Mouse (Mus musculus): ENCODE measurements around the gene Asic2.
"Not testable (repeated sequence)": the region's sequence is repeated elsewhere in the genome, so short reads cannot be mapped to it uniquely, and the experiment has no call there.

Gene Asic2

GRCm38 (mm10) chr11:81323146-81323545 lies 645.1 kb downstream of the Asic2 start:
- no peak for DNase-seq (ENCODE audit: low spot score)

- DNase-seq (ENCODE audit: low spot score), result no peak
Observed at GRCm38 (mm10) chr11:81322466-81322865, 645.8 kb downstream of the Asic2 start.

GRCm38 (mm10) chr11:81290041-81290440 lies 678.2 kb downstream of the Asic2 start:
- no peak for DNase-seq (ENCODE audit: low spot score)

GRCm38 (mm10) chr11:81283185-81283584 lies 685.1 kb downstream of the Asic2 start:
- no peak for DNase-seq (ENCODE audit: low spot score)

- DNase-seq (ENCODE audit: low spot score), result no peak
Observed at GRCm38 (mm10) chr11:81280070-81280469, 688.2 kb downstream of the Asic2 start.

- DNase-seq (ENCODE audit: low spot score), result no peak
Observed at GRCm38 (mm10) chr11:81277406-81277805, 690.9 kb downstream of the Asic2 start.

- no peak for DNase-seq (ENCODE audit: low spot score)
Observed at GRCm38 (mm10) chr11:81272677-81273418, 695.4 kb downstream of the Asic2 start.

GRCm38 (mm10) chr11:81271422-81271821 lies 696.8 kb downstream of the Asic2 start:
- no peak for DNase-seq (ENCODE audit: low spot score)

GRCm38 (mm10) chr11:81270518-81270917 lies 697.7 kb downstream of the Asic2 start:
- DNase-seq (ENCODE audit: low spot score), result no peak

- DNase-seq (ENCODE audit: low spot score), result no peak
Observed at GRCm38 (mm10) chr11:81263757-81264156, 704.5 kb downstream of the Asic2 start.

GRCm38 (mm10) chr11:81263193-81263592 lies 705.1 kb downstream of the Asic2 start:
- DNase-seq (ENCODE audit: low spot score), result no peak

- no peak for DNase-seq (ENCODE audit: low spot score)
Observed at GRCm38 (mm10) chr11:81261259-81261658, 707.0 kb downstream of the Asic2 start.

GRCm38 (mm10) chr11:81241183-81241582 lies 727.1 kb downstream of the Asic2 start:
- DNase-seq (ENCODE audit: low spot score), result not testable (repeated sequence)

GRCm38 (mm10) chr11:81239966-81240681 lies 728.1 kb downstream of the Asic2 start:
- no peak for DNase-seq (ENCODE audit: low spot score)

- no peak for DNase-seq (ENCODE audit: low spot score)
Observed at GRCm38 (mm10) chr11:81239091-81239490, 729.2 kb downstream of the Asic2 start.

- no peak for DNase-seq (ENCODE audit: low spot score)
Observed at GRCm38 (mm10) chr11:81236070-81236469, 732.2 kb downstream of the Asic2 start.

GRCm38 (mm10) chr11:81223361-81223760 lies 744.9 kb downstream of the Asic2 start:
- no peak for DNase-seq (ENCODE audit: low spot score)

- DNase-seq (ENCODE audit: low spot score), result no peak
Observed at GRCm38 (mm10) chr11:81220786-81221185, 747.5 kb downstream of the Asic2 start.

- DNase-seq (ENCODE audit: low spot score), result no peak
Observed at GRCm38 (mm10) chr11:81205471-81205870, 762.8 kb downstream of the Asic2 start.

- no peak for DNase-seq (ENCODE audit: low spot score)
Observed at GRCm38 (mm10) chr11:81202578-81202977, 765.7 kb downstream of the Asic2 start.

- peak; percentile 2 for DNase-seq (ENCODE audit: low spot score)
Observed at GRCm38 (mm10) chr11:81193856-81194255, 774.4 kb downstream of the Asic2 start.

- DNase-seq (ENCODE audit: low spot score), result no peak
Observed at GRCm38 (mm10) chr11:81192155-81192554, 776.1 kb downstream of the Asic2 start.

GRCm38 (mm10) chr11:81189103-81189502 lies 779.2 kb downstream of the Asic2 start:
- DNase-seq (ENCODE audit: low spot score), result no peak

All from ovary, postnatal 10 days (tissue).